Mouse (Mus musculus) stomach, postnatal 0 days (tissue): ENCODE results near the gene Nsun2.

Source experiments
- CTCF ChIP-seq: IDR thresholded peaks from 2 replicates; pipeline ENCODE4 v1.5.1; 2016; ENCODE audit warnings: antibody characterized with exemption, low read depth, mild to moderate bottlenecking, moderate library complexity
- EP300 ChIP-seq: optimal IDR thresholded peaks from 2 replicates; pipeline ENCODE3; 2016; ENCODE audit warnings: antibody characterized with exemption

- TF ChIP-seq CTCF = no peak
- TF ChIP-seq EP300 = no peak
These were observed 111.1 kb downstream of the Nsun2 start for GRCm38 (mm10) chr13:69644427-69645166.
